Mouse (Mus musculus): Measurements from ENCODE around the gene Slc25a25.

- TF ChIP-seq CTCF (IDR thresholded peaks at IDR 0.05; ENCODE audit: control insufficient read depth, insufficient read depth, insufficient read length): no peak
- no peak for TF ChIP-seq USF1 (IDR thresholded peaks at IDR 0.05; ENCODE audit: low read depth)
- TF ChIP-seq CEBPB (IDR thresholded peaks at IDR 0.05; ENCODE audit: low read depth): no peak
- no peak for TF ChIP-seq MAX (IDR thresholded peaks at IDR 0.05)
- no peak for TF ChIP-seq MYOG (IDR thresholded peaks at IDR 0.05; ENCODE audit: control insufficient read depth, extremely low read depth, insufficient read length)
- TF ChIP-seq FOSL1 (IDR thresholded peaks at IDR 0.05; ENCODE audit: insufficient read depth, low read length, poor library complexity, severe bottlenecking): no peak
Measured at GRCm38 (mm10) chr2:32381141-32381774, 70.0 kb downstream of the Slc25a25 start.
